Mouse (Mus musculus): ENCODE results near the gene Kcnj8.

DNA sequence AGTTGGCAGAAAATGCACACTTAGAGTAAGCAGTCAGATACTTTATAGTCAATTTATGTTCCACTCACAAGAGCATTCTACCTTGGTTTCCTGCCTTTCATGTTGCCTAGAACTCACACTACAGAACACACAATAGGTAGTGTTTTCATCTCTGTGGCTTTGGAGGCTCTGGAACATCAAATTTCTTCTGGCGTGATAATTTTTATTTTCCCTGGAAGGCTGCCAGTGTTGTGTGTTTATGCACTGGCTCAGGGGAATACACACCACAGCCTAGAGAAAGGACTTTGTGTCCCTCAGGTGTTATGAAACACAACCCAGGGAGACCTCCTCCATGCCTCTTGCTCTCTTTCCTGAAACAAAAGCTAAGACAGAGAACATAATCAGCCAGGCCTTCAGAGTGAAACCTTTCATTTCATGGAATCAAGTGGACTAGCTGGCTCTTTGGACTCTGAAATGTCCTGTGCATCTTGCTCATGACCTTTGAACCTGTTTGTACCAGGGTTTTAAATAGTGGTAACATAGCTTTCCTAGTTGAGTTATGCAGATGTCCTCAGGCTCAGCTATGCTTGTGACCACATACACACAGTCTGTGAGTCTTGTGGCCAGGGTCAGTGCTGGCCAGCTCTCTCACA lies 43.4 kb downstream of the Kcnj8 start:
- TF ChIP-seq GATA1 (IDR thresholded peaks at IDR 0.05; ENCODE audit: borderline replicate concordance, low read length) (no peak), FLI1 (IDR thresholded peaks at IDR 0.05; ENCODE audit: low read length) (no peak)
